Mouse (Mus musculus): ENCODE measurements around the gene Unc45a. TPM values are rescaled to one million over a fixed set of nuclear protein-coding genes. Genes with fewer than 3 reads are reported as not detected.

The Unc45a gene
- total and polyA plus RNA-seq, 3 experiments, result 7.9 to 21.8 (median 16.8) TPM

- TF ChIP-seq MAX (IDR thresholded peaks at IDR 0.05; ENCODE audit: low read length) (no peak), CHD1 (IDR thresholded peaks at IDR 0.05; ENCODE audit: low read depth, low read length) (no peak), GABPA (IDR thresholded peaks at IDR 0.05; ENCODE audit: insufficient replicate concordance, low read depth, low read length) (no peak), USF1 (IDR thresholded peaks at IDR 0.05; ENCODE audit: low read depth, low read length) (no peak), UBTF (IDR thresholded peaks at IDR 0.05; ENCODE audit: low read depth, low read length) (0 out of 2 replicates have a peak, but pooled peaks have one; percentile 6)
Observed at GRCm38 (mm10) chr7:80373850-80374249, 33.0 kb upstream of the Unc45a start (continued).

DNA sequence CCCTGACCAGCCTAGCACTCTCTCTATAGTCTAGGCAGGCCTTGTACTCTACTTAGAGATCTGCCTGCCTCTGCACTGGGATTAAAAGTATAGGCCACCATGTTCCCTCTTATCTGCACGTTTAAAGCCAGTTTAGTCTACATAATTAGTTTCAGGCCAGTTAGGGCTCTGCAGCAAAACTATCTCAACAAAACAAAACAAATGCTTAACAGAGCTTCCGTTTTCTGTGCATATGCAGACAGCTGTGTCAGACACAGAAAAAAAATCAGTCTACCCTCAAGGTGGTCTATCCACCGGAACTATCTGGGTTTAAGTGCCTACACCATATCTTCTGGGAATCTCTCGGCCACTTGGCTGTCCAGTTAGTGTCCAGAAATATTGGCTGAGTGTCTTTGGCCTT, 32.5 kb upstream of the Unc45a start:
- H3K79me2 ChIP-seq (replicated peaks; ENCODE audit: control insufficient read depth, extremely low read depth, insufficient read depth, poor library complexity, severe bottlenecking), result peaks cover 6% of the 10 kb centered on the region
- TF ChIP-seq IRF4 (IDR thresholded peaks at IDR 0.05; ENCODE audit: low read depth, low read length), result 0 out of 2 replicates have a peak, but pooled peaks have one; percentile 18
- TF ChIP-seq POLR2AphosphoS2 (IDR thresholded peaks at IDR 0.05; ENCODE audit: low read depth, low read length), result no peak
- TF ChIP-seq ZNF384 (IDR thresholded peaks at IDR 0.05; ENCODE audit: low read depth, low read length), result peak; percentile 56
- TF ChIP-seq PAX5 (IDR thresholded peaks at IDR 0.05; ENCODE audit: low read length), result no peak
- no peak for TF ChIP-seq RAD21 (IDR thresholded peaks at IDR 0.05; ENCODE audit: low read depth, low read length)
- TF ChIP-seq MYC (IDR thresholded peaks at IDR 0.05; ENCODE audit: low read depth, low read length), result no peak
- in situ Hi-C loops (cut with MboI; ENCODE audit: low pct_ligation_motif_present, low pct_unique_long_range_greater_than_20kb, low sequenced_read_pairs), result loop anchor here (10.0 kb wide), 1 partner anchor 229 kb away; no protein-coding TSS in a partner anchor
- peak overlapping the region; percentile 7 for H3K4me2 ChIP-seq (ENCODE audit: insufficient read depth, low read depth, poor library complexity, severe bottlenecking)
- DNase-seq (ENCODE audit: extremely low read depth), result no peak
- peak overlapping the region; percentile 16; the same call in 1 of the 2 replicates for H3K9ac ChIP-seq (ENCODE audit: insufficient read depth, low read depth)
- peak overlapping the region; percentile 73 for H3K27ac ChIP-seq (ENCODE audit: insufficient read depth, low read depth)
- peaks cover 5 to 22% of the 10 kb centered on the region in 2 experiments for H3K36me3 ChIP-seq (replicated peaks in 1 of 2; ENCODE audit: control insufficient read depth in 1 of 2, insufficient read depth in 1 of 2, low read length in 1 of 2)
- peaks cover 25 to 79% of the 10 kb centered on the region in 2 experiments for H3K4me1 ChIP-seq (ENCODE audit: control insufficient read depth in 1 of 2, insufficient read depth in 2 of 2)
- no peak overlapping the region for H3K4me3 ChIP-seq (replicated peaks in 1 of 3; ENCODE audit: low read depth in 2 of 3, low read length in 2 of 3, poor library complexity in 1 of 3)
- H3K27me3 ChIP-seq (replicated peaks), result no peaks in the 10 kb centered on the region
- dilution Hi-C loops (cut with MboI; ENCODE audit: extremely low pct_ligation_motif_present, extremely low pct_unique_long_range_greater_than_20kb, low sequenced_read_pairs), result no loop called here
- no peaks in the 10 kb centered on the region for H3K9me3 ChIP-seq (replicated peaks; ENCODE audit: low read length)

GRCm38 (mm10) chr7:80372667-80373066, 31.9 kb upstream of the Unc45a start:
- Histone ChIP-seq H3K27me3 (replicated peaks) (no peaks in the 10 kb centered on the region), H3K4me2 (ENCODE audit: insufficient read depth, low read depth, poor library complexity, severe bottlenecking) (no peak overlapping the region), H3K9ac (ENCODE audit: insufficient read depth, low read depth) (no peak overlapping the region), H3K4me3 (replicated peaks in 1 of 3; ENCODE audit: low read depth in 2 of 3, low read length in 2 of 3, poor library complexity in 1 of 3) (no peak overlapping the region), H3K36me3 (replicated peaks in 1 of 2; ENCODE audit: control insufficient read depth in 1 of 2, insufficient read depth in 1 of 2, low read length in 1 of 2) (peaks cover 10 to 24% of the 10 kb centered on the region in 2 experiments), H3K4me1 (ENCODE audit: control insufficient read depth in 1 of 2, insufficient read depth in 2 of 2) (peaks cover 27 to 83% of the 10 kb centered on the region in 2 experiments), H3K9me3 (replicated peaks; ENCODE audit: low read length) (no peaks in the 10 kb centered on the region), H3K79me2 (replicated peaks; ENCODE audit: control insufficient read depth, extremely low read depth, insufficient read depth, poor library complexity, severe bottlenecking) (peaks cover 6% of the 10 kb centered on the region), H3K27ac (ENCODE audit: insufficient read depth, low read depth) (no peak overlapping the region)
- no peak for DNase-seq (ENCODE audit: extremely low read depth)
- dilution Hi-C loops (cut with MboI; ENCODE audit: extremely low pct_ligation_motif_present, extremely low pct_unique_long_range_greater_than_20kb, low sequenced_read_pairs) (no loop called here), in situ Hi-C loops (cut with MboI; ENCODE audit: low pct_ligation_motif_present, low pct_unique_long_range_greater_than_20kb, low sequenced_read_pairs) (loop anchor here (10.0 kb wide), 1 partner anchor 228 kb away; no protein-coding TSS in a partner anchor)
- no peak for TF ChIP-seq ZKSCAN1 (IDR thresholded peaks at IDR 0.05; ENCODE audit: borderline replicate concordance, low read depth, low read length)
- no peak for TF ChIP-seq UBTF (IDR thresholded peaks at IDR 0.05; ENCODE audit: low read depth, low read length)
- TF ChIP-seq CTCF (conservative IDR thresholded peaks at IDR 0.05 in 1 of 2, IDR thresholded peaks at IDR 0.05 in 1 of 2; ENCODE audit: low read depth in 2 of 2, low read length in 2 of 2), result no peak
- no peak for TF ChIP-seq JUN (IDR thresholded peaks at IDR 0.05; ENCODE audit: insufficient read depth, low read depth, low read length)
- no peak for TF ChIP-seq MAZ (IDR thresholded peaks at IDR 0.05; ENCODE audit: low read depth, low read length)
- no peak for TF ChIP-seq USF1 (IDR thresholded peaks at IDR 0.05; ENCODE audit: low read depth, low read length)
- TF ChIP-seq SIN3A (IDR thresholded peaks at IDR 0.05; ENCODE audit: low read length), result no peak
- TF ChIP-seq POLR2AphosphoS2 (IDR thresholded peaks at IDR 0.05; ENCODE audit: low read depth, low read length), result no peak
- no peak for TF ChIP-seq ZNF384 (IDR thresholded peaks at IDR 0.05; ENCODE audit: low read depth, low read length)
- TF ChIP-seq TBP (conservative IDR thresholded peaks at IDR 0.05; ENCODE audit: low read depth, low read length), result no peak
- TF ChIP-seq CHD1 (IDR thresholded peaks at IDR 0.05; ENCODE audit: low read depth, low read length), result no peak
- no peak for TF ChIP-seq NELFE (IDR thresholded peaks at IDR 0.05; ENCODE audit: low read depth, low read length)
- no peak for TF ChIP-seq ELF1 (IDR thresholded peaks at IDR 0.05; ENCODE audit: low read depth, low read length)
- TF ChIP-seq HCFC1 (IDR thresholded peaks at IDR 0.05; ENCODE audit: low read depth, low read length), result no peak
- no peak for TF ChIP-seq MAFK (IDR thresholded peaks at IDR 0.05; ENCODE audit: insufficient replicate concordance, low read length)
- no peak for TF ChIP-seq SMC3 (IDR thresholded peaks at IDR 0.05; ENCODE audit: low read depth, low read length)
- TF ChIP-seq NRF1 (IDR thresholded peaks at IDR 0.05; ENCODE audit: low read depth, low read length), result no peak
- TF ChIP-seq JUND (conservative IDR thresholded peaks at IDR 0.05; ENCODE audit: low read depth, low read length), result no peak
- TF ChIP-seq RCOR1 (conservative IDR thresholded peaks at IDR 0.05; ENCODE audit: low read depth, low read length), result no peak
- no peak for TF ChIP-seq MAX (IDR thresholded peaks at IDR 0.05; ENCODE audit: low read length)
